Mouse (Mus musculus) CH12.LX (cell line): ENCODE data around the gene Fcho1. TPM values are rescaled to one million over a fixed set of nuclear protein-coding genes. Genes with fewer than 3 reads are reported as not detected.

Source experiments
- DNase-seq: peaks from one replicate; pipeline ENCODE4 v3.0.0-alpha.2; 2013; ENCODE audit errors: extremely low read depth
- H3K27ac ChIP-seq: 2 replicates; pipeline ENCODE4 v1.5.1; 2012; ENCODE audit warnings: low read depth, mild to moderate bottlenecking, control low read depth, moderate library complexity; ENCODE audit not compliant: insufficient read depth
- H3K27me3 ChIP-seq: replicated peaks from 2 replicates; pipeline ENCODE3; 2012; ENCODE audit warnings: inconsistent platforms
- H3K36me3 ChIP-seq, 2 experiments: replicated peaks in 1 of 2; 2 replicates each; pipeline versions ENCODE3 to v1.6.1; 2012; ENCODE audit warnings: inconsistent platforms in 1 of 2, low read length in 1 of 2, mild to moderate bottlenecking in 1 of 2, mixed read lengths in 1 of 2, moderate library complexity in 1 of 2; ENCODE audit not compliant: control insufficient read depth in 1 of 2, insufficient read depth in 1 of 2
- H3K4me1 ChIP-seq, 2 experiments: 2 replicates each; pipeline ENCODE4 v1.6.1; 2012; ENCODE audit warnings: inconsistent platforms in 1 of 2, moderate library complexity in 1 of 2; ENCODE audit not compliant: insufficient read depth in 2 of 2, control insufficient read depth in 1 of 2
- H3K4me2 ChIP-seq: 2 replicates; pipeline ENCODE4 v1.6.1; 2012; ENCODE audit warnings: low read depth, mild to moderate bottlenecking, control low read depth; ENCODE audit not compliant: poor library complexity, insufficient read depth, severe bottlenecking
- H3K4me3 ChIP-seq, 3 experiments: fragments of 150-350 bp in 1 of 3; sonication (generic) in 1 of 3; replicated peaks in 1 of 3; 2 replicates each; pipeline versions ENCODE3 to v1.5.1; 2011 to 2012; ENCODE audit warnings: low read depth in 2 of 3, low read length in 2 of 3, mild to moderate bottlenecking in 2 of 3, moderate library complexity in 2 of 3, control low read depth in 1 of 3, improper control_type of control experiment in 1 of 3, inconsistent platforms in 1 of 3, mixed read lengths in 1 of 3; ENCODE audit not compliant: poor library complexity in 1 of 3
- H3K79me2 ChIP-seq: replicated peaks from 2 replicates; pipeline ENCODE4 v1.6.1; 2012; ENCODE audit warnings: mild to moderate bottlenecking, moderate library complexity; ENCODE audit not compliant: control insufficient read depth, poor library complexity, insufficient read depth, severe bottlenecking; ENCODE audit errors: extremely low read depth
- H3K9ac ChIP-seq: 2 replicates; pipeline ENCODE4 v1.6.1; 2012; ENCODE audit warnings: low read depth, mild to moderate bottlenecking, control low read depth, moderate library complexity; ENCODE audit not compliant: insufficient read depth
- H3K9me3 ChIP-seq: replicated peaks from 2 replicates; pipeline ENCODE3; 2012; ENCODE audit warnings: low read length, inconsistent platforms, mixed read lengths
- BHLHE40 ChIP-seq: IDR thresholded peaks from 2 replicates; pipeline ENCODE4 v1.6.1; 2011; ENCODE audit warnings: mild to moderate bottlenecking, low read depth, low read length, improper control_type of control experiment
- CTCF ChIP-seq, 2 experiments: IDR thresholded peaks in 1 of 2; conservative IDR thresholded peaks in 1 of 2; 2 replicates each; pipeline ENCODE4 v1.5.1; 2011 to 2012; ENCODE audit warnings: low read depth in 2 of 2, low read length in 2 of 2, improper control_type of control experiment in 1 of 2, inconsistent platforms in 1 of 2, mild to moderate bottlenecking in 1 of 2, moderate library complexity in 1 of 2
- E2F4 ChIP-seq: IDR thresholded peaks from 2 replicates; pipeline ENCODE4 v1.6.1; 2011; ENCODE audit warnings: low read depth, low read length, improper control_type of control experiment; ENCODE audit not compliant: insufficient replicate concordance
- ELF1 ChIP-seq: IDR thresholded peaks from 2 replicates; pipeline ENCODE4 v1.6.1; 2014; ENCODE audit warnings: low read depth, mild to moderate bottlenecking, inconsistent platforms, low read length, improper control_type of control experiment
- GABPA ChIP-seq: IDR thresholded peaks from 2 replicates; pipeline ENCODE4 v1.6.1; 2012; ENCODE audit warnings: low read depth, low read length, improper control_type of control experiment, inconsistent platforms; ENCODE audit not compliant: insufficient replicate concordance
- JUN ChIP-seq: IDR thresholded peaks from 2 replicates; pipeline ENCODE4 v1.6.1; 2011; ENCODE audit warnings: low read depth, mild to moderate bottlenecking, low read length, improper control_type of control experiment, moderate library complexity; ENCODE audit not compliant: insufficient read depth
- MAFK ChIP-seq: IDR thresholded peaks from 2 replicates; pipeline ENCODE4 v1.6.1; 2011; ENCODE audit warnings: low read length, improper control_type of control experiment; ENCODE audit not compliant: insufficient replicate concordance
- MAX ChIP-seq: IDR thresholded peaks from 2 replicates; pipeline ENCODE4 v1.6.1; 2011; ENCODE audit warnings: low read length, improper control_type of control experiment
- MAZ ChIP-seq: IDR thresholded peaks from 2 replicates; pipeline ENCODE4 v1.6.1; 2012; ENCODE audit warnings: low read depth, mild to moderate bottlenecking, inconsistent platforms, low read length, improper control_type of control experiment, moderate library complexity
- MEF2A ChIP-seq: IDR thresholded peaks from 2 replicates; pipeline ENCODE4 v1.6.1; 2014; ENCODE audit warnings: low read depth, mild to moderate bottlenecking, inconsistent platforms, low read length, improper control_type of control experiment, borderline replicate concordance
- PAX5 ChIP-seq: IDR thresholded peaks from 2 replicates; pipeline ENCODE4 v1.6.1; 2012; ENCODE audit warnings: low read length, inconsistent platforms, mixed read lengths
- POLR2AphosphoS2 ChIP-seq: IDR thresholded peaks from 2 replicates; pipeline ENCODE4 v1.6.1; 2011; ENCODE audit warnings: low read depth, low read length, improper control_type of control experiment
- RAD21 ChIP-seq: IDR thresholded peaks from 2 replicates; pipeline ENCODE4 v1.6.1; 2011; ENCODE audit warnings: low read depth, mild to moderate bottlenecking, low read length, improper control_type of control experiment, moderate library complexity
- RCOR1 ChIP-seq: conservative IDR thresholded peaks from 2 replicates; pipeline ENCODE4 v1.6.1; 2012; ENCODE audit warnings: low read depth, mild to moderate bottlenecking, inconsistent platforms, low read length, improper control_type of control experiment
- SMC3 ChIP-seq: IDR thresholded peaks from 2 replicates; pipeline ENCODE4 v1.6.1; 2011; ENCODE audit warnings: low read depth, low read length, improper control_type of control experiment
- TBP ChIP-seq: conservative IDR thresholded peaks from 2 replicates; pipeline ENCODE4 v1.6.1; 2011; ENCODE audit warnings: low read depth, low read length, improper control_type of control experiment
- USF2 ChIP-seq: conservative IDR thresholded peaks from 2 replicates; pipeline ENCODE4 v1.6.1; 2011; ENCODE audit warnings: low read depth, low read length, improper control_type of control experiment
- ZMIZ1 ChIP-seq: IDR thresholded peaks from 2 replicates; pipeline ENCODE4 v1.6.1; 2012; ENCODE audit warnings: low read depth, mild to moderate bottlenecking, inconsistent platforms, low read length, improper control_type of control experiment
- dilution Hi-C: fragments of 300-500 bp; cut with MboI; formaldehyde crosslinking; loops from 2 replicates; pipeline ENCODE4 v1.14.3; 2020; ENCODE audit warnings: low sequenced_read_pairs; ENCODE audit not compliant: extremely low pct_unique_long_range_greater_than_20kb, extremely low pct_ligation_motif_present
- in situ Hi-C: fragments of 300-500 bp; cut with MboI; formaldehyde crosslinking; loops from 3 replicates; pipeline ENCODE4 v1.14.3; 2019; ENCODE audit warnings: low sequenced_read_pairs, low pct_ligation_motif_present, low pct_unique_long_range_greater_than_20kb, mixed read lengths
- polyA plus RNA-seq: library from polyadenylated mRNA; unstranded; fragments of >175 nt; gene quantifications from 2 replicates; pipeline ENCODE4 v1.2.1, GENCODE M21; 2012; ENCODE audit warnings: low read depth; ENCODE audit not compliant: insufficient read length
- total RNA-seq, 2 experiments: library from RNA; depleted of rRNA; stranded (reverse); fragments of 300-350 nt in 1 of 2; fragments of >200 nt in 1 of 2; gene quantifications; 2 replicates each; pipeline ENCODE4 v1.2.3; 2012 to 2014

Gene Fcho1
- total and polyA plus RNA-seq, 3 experiments: 40.2 to 99.8 (median 82.0) TPM

GRCm38 (mm10) chr8:71659751-71660150 is 65.8 kb downstream of the Fcho1 start:
- Histone ChIP-seq H3K9ac (no peak overlapping the region), H3K27ac (no peak overlapping the region), H3K4me1 (peaks cover 3 to 6% of the 10 kb centered on the region in 2 experiments; a peak in 3 of 4 replicates), H3K79me2 (no peaks in the 10 kb centered on the region), H3K27me3 (peaks cover 6% of the 10 kb centered on the region), H3K9me3 (no peaks in the 10 kb centered on the region), H3K36me3 (no peaks in the 10 kb centered on the region), H3K4me2 (no peak overlapping the region), H3K4me3 (no peak overlapping the region)
- TF ChIP-seq TBP: no peak
- TF ChIP-seq SMC3: no peak
- TF ChIP-seq ZMIZ1: no peak
- TF ChIP-seq JUN: no peak
- TF ChIP-seq USF2: no peak
- no peak for TF ChIP-seq MEF2A
- TF ChIP-seq RAD21: no peak
- no peak for TF ChIP-seq PAX5
- no peak for TF ChIP-seq POLR2AphosphoS2
- no peak for TF ChIP-seq BHLHE40
- TF ChIP-seq E2F4: no peak
- in situ Hi-C loops: no loop called here
- DNase-seq: no peak
- dilution Hi-C loops: no loop called here

GRCm38 (mm10) chr8:71658515-71659049 is 66.9 kb downstream of the Fcho1 start:
- no peak for DNase-seq
- H3K27me3 ChIP-seq: peaks cover 3% of the 10 kb centered on the region
- dilution Hi-C loops: no loop called here
- no peak overlapping the region for H3K27ac ChIP-seq
- no peak for TF ChIP-seq CTCF (conservative IDR thresholded peaks at IDR 0.05 in 1 of 2, IDR thresholded peaks at IDR 0.05 in 1 of 2; ENCODE audit: low read depth in 2 of 2, low read length in 2 of 2)
- no peak for TF ChIP-seq RCOR1
- no peak for TF ChIP-seq JUN
- no peak for TF ChIP-seq MAX
- TF ChIP-seq MAZ: no peak
- TF ChIP-seq ELF1: no peak
- no peak for TF ChIP-seq PAX5
- TF ChIP-seq GABPA: no peak
- TF ChIP-seq MAFK: no peak
- no peak for TF ChIP-seq POLR2AphosphoS2
- no peak for TF ChIP-seq USF2
- in situ Hi-C loops: no loop called here
- H3K79me2 ChIP-seq: no peaks in the 10 kb centered on the region
- H3K36me3 ChIP-seq: no peaks in the 10 kb centered on the region
- H3K4me1 ChIP-seq: peaks cover 3 to 4% of the 10 kb centered on the region in 2 experiments; a peak in 3 of 4 replicates
- no peak overlapping the region for H3K4me3 ChIP-seq
- H3K9ac ChIP-seq: no peak overlapping the region
- H3K4me2 ChIP-seq: no peak overlapping the region
- H3K9me3 ChIP-seq: no peaks in the 10 kb centered on the region

Other genes with a start within 250 kb of the Fcho1 start
- gene Ano8, start 239.8 kb downstream of the Fcho1 start, total RNA-seq (2012; rRNA removed): 5.5 and 6.7 TPM in 2 replicates
- gene Ano8, start 239.8 kb downstream of the Fcho1 start, total RNA-seq (2014; rRNA removed): 1.8 and 1.9 TPM in 2 replicates
- gene Ano8, start 239.8 kb downstream of the Fcho1 start, polyA plus RNA-seq: 1.8 and 2.1 TPM in 2 replicates
- gene Gtpbp3, start 237.6 kb downstream of the Fcho1 start, total RNA-seq (2012; rRNA removed): 26.7 and 29.0 TPM in 2 replicates
- 19.5 and 20.7 TPM in 2 replicates for gene Gtpbp3, start 237.6 kb downstream of the Fcho1 start, total RNA-seq (2014; rRNA removed)
- gene Gtpbp3, start 237.6 kb downstream of the Fcho1 start, polyA plus RNA-seq: 17.4 and 21.6 TPM in 2 replicates
- gene Plvap, start 214.0 kb downstream of the Fcho1 start, total RNA-seq (2012; rRNA removed): 0.04 TPM in 1 of 2 replicates, not detected in the other
- not detected in 2 replicates for gene Plvap, start 214.0 kb downstream of the Fcho1 start, total RNA-seq (2014; rRNA removed)
- gene Plvap, start 214.0 kb downstream of the Fcho1 start, polyA plus RNA-seq: 0.27 and 0.37 TPM in 2 replicates
- gene Ccdc194, start 200.0 kb downstream of the Fcho1 start, total RNA-seq (2012; rRNA removed): not detected in 2 replicates
- not detected in 2 replicates for gene Ccdc194, start 200.0 kb downstream of the Fcho1 start, total RNA-seq (2014; rRNA removed)
- not detected in 2 replicates for gene Ccdc194, start 200.0 kb downstream of the Fcho1 start, polyA plus RNA-seq
- gene Bst2, start 188.3 kb downstream of the Fcho1 start, total RNA-seq (2012; rRNA removed): 404 and 424 TPM in 2 replicates
- gene Bst2, start 188.3 kb downstream of the Fcho1 start, total RNA-seq (2014; rRNA removed): 304 and 321 TPM in 2 replicates
- 214 and 243 TPM in 2 replicates for gene Bst2, start 188.3 kb downstream of the Fcho1 start, polyA plus RNA-seq
- 113 and 128 TPM in 2 replicates for gene Mvb12a, start 182.8 kb downstream of the Fcho1 start, total RNA-seq (2012; rRNA removed)
- gene Mvb12a, start 182.8 kb downstream of the Fcho1 start, total RNA-seq (2014; rRNA removed): 149 and 157 TPM in 2 replicates
- 80.5 and 82.1 TPM in 2 replicates for gene Mvb12a, start 182.8 kb downstream of the Fcho1 start, polyA plus RNA-seq
- gene Tmem221, start 166.8 kb downstream of the Fcho1 start, total RNA-seq (2012; rRNA removed): 0.21 and 0.51 TPM in 2 replicates
- gene Tmem221, start 166.8 kb downstream of the Fcho1 start, total RNA-seq (2014; rRNA removed): not detected in 2 replicates
- gene Tmem221, start 166.8 kb downstream of the Fcho1 start, polyA plus RNA-seq: not detected in 2 replicates
- 0.04 TPM in 1 of 2 replicates, not detected in the other for gene Nxnl1, start 159.1 kb downstream of the Fcho1 start, total RNA-seq (2012; rRNA removed)
- not detected in 2 replicates for gene Nxnl1, start 159.1 kb downstream of the Fcho1 start, total RNA-seq (2014; rRNA removed)
- 0.08 TPM in 1 of 2 replicates, not detected in the other for gene Nxnl1, start 159.1 kb downstream of the Fcho1 start, polyA plus RNA-seq
- gene Slc27a1, start 156.8 kb downstream of the Fcho1 start, total RNA-seq (2012; rRNA removed): 2.7 and 4.0 TPM in 2 replicates
- 1.8 and 2.3 TPM in 2 replicates for gene Slc27a1, start 156.8 kb downstream of the Fcho1 start, total RNA-seq (2014; rRNA removed)
- 2.3 and 2.4 TPM in 2 replicates for gene Slc27a1, start 156.8 kb downstream of the Fcho1 start, polyA plus RNA-seq
- 183 and 215 TPM in 2 replicates for gene Pgls, start 133.5 kb downstream of the Fcho1 start, total RNA-seq (2012; rRNA removed)
- gene Pgls, start 133.5 kb downstream of the Fcho1 start, total RNA-seq (2014; rRNA removed): 94.2 and 118 TPM in 2 replicates
- 72.5 and 74.9 TPM in 2 replicates for gene Pgls, start 133.5 kb downstream of the Fcho1 start, polyA plus RNA-seq
- 95.2 and 136 TPM in 2 replicates for gene Fam129c, start 128.1 kb downstream of the Fcho1 start, total RNA-seq (2012; rRNA removed)
- 86.3 and 89.2 TPM in 2 replicates for gene Fam129c, start 128.1 kb downstream of the Fcho1 start, total RNA-seq (2014; rRNA removed)
- gene Fam129c, start 128.1 kb downstream of the Fcho1 start, polyA plus RNA-seq: 92.8 and 98.6 TPM in 2 replicates
- 85.3 and 92.0 TPM in 2 replicates for gene Colgalt1, start 114.7 kb downstream of the Fcho1 start, total RNA-seq (2012; rRNA removed)
- gene Colgalt1, start 114.7 kb downstream of the Fcho1 start, total RNA-seq (2014; rRNA removed): 68.7 and 72.0 TPM in 2 replicates
- gene Colgalt1, start 114.7 kb downstream of the Fcho1 start, polyA plus RNA-seq: 72.0 and 73.7 TPM in 2 replicates
- 1.0 and 1.7 TPM in 2 replicates for gene Unc13a, start 54.0 kb downstream of the Fcho1 start, total RNA-seq (2012; rRNA removed)
- gene Unc13a, start 54.0 kb downstream of the Fcho1 start, total RNA-seq (2014; rRNA removed): 0.55 and 0.68 TPM in 2 replicates
- 0.79 and 2.1 TPM in 2 replicates for gene Unc13a, start 54.0 kb downstream of the Fcho1 start, polyA plus RNA-seq
- 39.2 and 47.1 TPM in 2 replicates for gene Jak3, start 49.4 kb downstream of the Fcho1 start, total RNA-seq (2012; rRNA removed)
- 13.3 and 15.0 TPM in 2 replicates for gene Jak3, start 49.4 kb downstream of the Fcho1 start, total RNA-seq (2014; rRNA removed)
- 35.6 and 37.8 TPM in 2 replicates for gene Jak3, start 49.4 kb downstream of the Fcho1 start, polyA plus RNA-seq
- 8.7 and 9.8 TPM in 2 replicates for gene Insl3, start 36.5 kb downstream of the Fcho1 start, total RNA-seq (2012; rRNA removed)
- gene Insl3, start 36.5 kb downstream of the Fcho1 start, total RNA-seq (2014; rRNA removed): 1.9 and 3.0 TPM in 2 replicates
- 14.4 and 21.4 TPM in 2 replicates for gene Insl3, start 36.5 kb downstream of the Fcho1 start, polyA plus RNA-seq
- 0.63 and 0.98 TPM in 2 replicates for gene B3gnt3, start 23.9 kb downstream of the Fcho1 start, total RNA-seq (2012; rRNA removed)
- 0.09 TPM in 1 of 2 replicates, not detected in the other for gene B3gnt3, start 23.9 kb downstream of the Fcho1 start, total RNA-seq (2014; rRNA removed)
- 0.24 and 0.26 TPM in 2 replicates for gene B3gnt3, start 23.9 kb downstream of the Fcho1 start, polyA plus RNA-seq
- 2.8 and 2.9 TPM in 2 replicates for gene Zfp709, start 156.3 kb upstream of the Fcho1 start, total RNA-seq (2012; rRNA removed)
- 3.6 and 4.5 TPM in 2 replicates for gene Zfp709, start 156.3 kb upstream of the Fcho1 start, total RNA-seq (2014; rRNA removed)
- 0.94 and 1.4 TPM in 2 replicates for gene Zfp709, start 156.3 kb upstream of the Fcho1 start, polyA plus RNA-seq
- gene Zfp882, start 182.9 kb upstream of the Fcho1 start, total RNA-seq (2012; rRNA removed): 2.6 and 3.2 TPM in 2 replicates
- 5.2 and 6.6 TPM in 2 replicates for gene Zfp882, start 182.9 kb upstream of the Fcho1 start, total RNA-seq (2014; rRNA removed)
- 4.0 and 5.8 TPM in 2 replicates for gene Zfp882, start 182.9 kb upstream of the Fcho1 start, polyA plus RNA-seq
- 9.5 and 10.7 TPM in 2 replicates for gene Zfp617, start 182.9 kb upstream of the Fcho1 start, total RNA-seq (2012; rRNA removed)
- gene Zfp617, start 182.9 kb upstream of the Fcho1 start, total RNA-seq (2014; rRNA removed): 24.9 and 30.3 TPM in 2 replicates
- 8.6 and 14.7 TPM in 2 replicates for gene Zfp617, start 182.9 kb upstream of the Fcho1 start, polyA plus RNA-seq
- gene Zfp961, start 225.3 kb upstream of the Fcho1 start, total RNA-seq (2012; rRNA removed): 5.9 and 7.6 TPM in 2 replicates
- 21.4 and 25.8 TPM in 2 replicates for gene Zfp961, start 225.3 kb upstream of the Fcho1 start, total RNA-seq (2014; rRNA removed)
- 13.5 and 14.9 TPM in 2 replicates for gene Zfp961, start 225.3 kb upstream of the Fcho1 start, polyA plus RNA-seq